Mouse (Mus musculus): ENCODE measurements around the gene Igsf9.

DNA sequence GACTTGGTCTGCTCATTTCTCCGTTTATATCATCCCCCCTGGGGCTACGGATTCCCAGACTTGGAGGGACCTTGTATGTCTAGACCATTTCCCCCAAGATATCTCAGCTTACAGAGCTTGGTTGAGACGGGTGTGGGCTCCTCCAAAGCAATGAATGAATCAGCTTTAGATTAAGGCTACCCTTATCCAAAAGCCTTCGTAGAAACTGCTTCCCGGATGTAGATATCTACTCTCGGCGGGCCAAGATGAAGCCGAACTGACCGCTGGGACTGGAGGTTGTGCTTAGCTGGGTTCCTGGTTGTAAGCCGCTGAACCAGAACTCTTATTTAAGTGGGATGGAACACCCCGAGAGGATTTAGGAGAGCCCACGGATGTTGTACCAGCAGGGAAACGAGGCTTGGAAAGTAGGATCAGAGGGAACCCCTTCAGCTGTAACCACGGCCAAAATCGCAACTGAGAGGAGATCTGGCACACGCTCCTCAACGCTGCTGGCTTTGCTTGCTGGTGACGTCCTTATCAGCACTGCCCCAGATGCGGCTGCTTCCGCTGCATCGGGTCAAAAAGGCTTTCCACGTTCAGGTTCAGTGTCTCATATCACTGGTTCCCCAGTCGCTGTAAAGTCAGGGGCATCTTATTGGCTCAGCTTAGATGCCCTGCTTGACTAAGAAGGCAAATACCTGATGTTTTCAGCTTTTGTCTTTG is 44.9 kb downstream of the Igsf9 start:
- TF ChIP-seq HCFC1 (IDR thresholded peaks at IDR 0.05; ENCODE audit: borderline replicate concordance, insufficient read depth, low read length) (no peak), ZNF384 (IDR thresholded peaks at IDR 0.05; ENCODE audit: low read depth, low read length) (no peak), CHD2 (IDR thresholded peaks at IDR 0.05; ENCODE audit: low read depth, low read length) (no peak), ZC3H11A (IDR thresholded peaks at IDR 0.05; ENCODE audit: borderline replicate concordance, low read depth, low read length) (no peak)

All from ES-E14 (cell line).